Mouse (Mus musculus) cerebellum, adult 2 months (tissue): ENCODE data around the gene Mlxip.

Experiments
- CTCF ChIP-seq: fragments of 200-500 bp; IDR thresholded peaks from 2 replicates; pipeline ENCODE4 v1.5.1; 2011; ENCODE audit warnings: low read depth, mild to moderate bottlenecking, control low read depth, low read length, moderate library complexity, borderline replicate concordance; ENCODE audit not compliant: insufficient read depth
- POLR2A ChIP-seq: fragments of 200-500 bp; IDR thresholded peaks from 2 replicates; pipeline ENCODE4 v1.6.1; 2011; ENCODE audit warnings: low read length, control low read depth, borderline replicate concordance; ENCODE audit not compliant: insufficient read depth

DNA sequence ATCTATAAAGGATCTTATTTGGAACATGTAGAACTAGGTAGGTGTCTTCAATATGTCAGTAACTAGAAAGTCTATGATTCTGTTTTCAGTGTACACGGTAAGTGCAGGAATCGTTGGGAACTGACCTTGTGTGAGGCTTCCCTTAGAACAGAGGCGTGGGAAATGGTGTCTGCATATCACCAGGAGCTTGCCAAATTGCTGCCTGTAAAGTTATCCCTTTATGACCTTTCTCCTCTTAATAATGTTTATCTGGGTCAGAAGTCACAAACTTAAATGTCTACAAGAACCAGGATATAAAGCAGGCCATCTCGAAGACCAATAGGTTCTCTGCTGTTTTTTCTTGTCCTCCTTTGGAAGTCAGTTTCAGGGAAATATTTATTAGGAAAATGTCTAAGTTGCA, 17.6 kb downstream of the Mlxip start:
- TF ChIP-seq CTCF (no peak), POLR2A (no peak)
